Comparison of ENCODE assay signal across 9 mouse cellular contexts in the genomic region with DNA sequence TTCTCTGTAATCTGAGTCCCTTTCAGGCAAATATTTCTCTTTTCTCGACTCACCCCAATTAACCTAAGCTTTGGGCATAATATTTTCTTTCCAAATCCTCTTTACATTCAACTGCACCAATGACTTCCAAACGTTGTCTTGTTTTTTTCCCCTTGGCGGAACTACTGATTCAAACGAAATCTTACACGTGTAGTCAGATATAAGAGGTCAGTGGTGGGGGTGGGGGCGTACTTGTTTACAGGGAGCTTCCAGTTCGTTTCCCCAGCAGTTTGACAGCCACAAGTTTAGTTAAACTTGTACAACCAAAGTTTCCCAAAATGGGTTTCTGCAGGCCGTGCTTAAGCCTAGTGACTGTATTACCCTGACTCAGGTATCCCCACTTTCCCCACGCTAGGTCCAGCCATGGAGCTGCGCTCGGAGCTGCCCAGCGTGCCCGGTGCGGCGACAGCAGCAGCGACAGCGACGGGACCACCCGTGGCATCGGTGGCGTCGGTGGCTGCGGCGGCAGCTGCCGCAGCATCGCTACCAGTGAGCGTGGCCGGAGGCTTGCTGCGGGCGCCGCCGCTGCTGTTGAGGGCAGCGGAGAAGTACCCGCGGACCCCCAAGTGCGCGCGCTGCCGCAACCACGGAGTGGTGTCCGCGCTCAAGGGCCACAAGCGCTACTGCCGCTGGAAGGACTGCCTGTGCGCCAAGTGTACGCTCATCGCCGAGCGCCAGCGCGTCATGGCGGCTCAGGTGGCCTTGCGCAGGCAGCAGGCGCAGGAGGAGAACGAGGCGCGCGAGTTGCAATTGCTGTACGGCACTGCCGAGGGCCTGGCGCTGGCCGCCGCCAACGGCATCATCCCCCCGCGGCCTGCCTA. TPM values are rescaled to one million over a fixed set of nuclear protein-coding genes. Genes with fewer than 3 reads are reported as not detected.
DNase-seq lines count a peak whose midpoint lies in the region; ATAC-seq and TF ChIP-seq lines count a peak whose summit lies in the region.
"Had no signal": no experiment of that assay in that cellular context is flagged by ENCODE, and none has a peak within 500 bp of the region (broad histone marks: within the 10 kb centered on the region; RNA-seq: fewer than 3 reads in every experiment).

No protein-coding gene starts in this region.

- peak overlapping the region; percentile 81 for H3K4me3 ChIP-seq in megakaryocyte, embryonic 14.5 days (replicated peaks)
- H3K4me3 ChIP-seq in limb, embryonic 13.5 days, result peak overlapping the region; percentile 34
- H3K4me3 ChIP-seq in stomach, postnatal 0 days (ENCODE audit: low read depth, low read length), result peak overlapping the region; percentile 13

- peak; percentile 34 for DNase-seq in adrenal gland, adult 2 months
- no peak for DNase-seq in adrenal gland, postnatal 4 days (ENCODE audit: low spot score in 2 of 2)
- peak; percentile 26 for DNase-seq in stomach, postnatal 0 days (ENCODE audit: low spot score)
- DNase-seq in T-cell, adult 2 months (ENCODE audit: low spot score), result no peak
- no peak for DNase-seq in thymus, postnatal 14 days

- no peaks in the 10 kb centered on the region for H3K36me3 ChIP-seq in megakaryocyte, embryonic 14.5 days (replicated peaks; ENCODE audit: low read length)
- H3K36me3 ChIP-seq in limb, embryonic 13.5 days, result no peaks in the 10 kb centered on the region
- no peaks in the 10 kb centered on the region for H3K36me3 ChIP-seq in stomach, postnatal 0 days (ENCODE audit: control insufficient read depth, insufficient read depth, low read length)

- no peak for TF ChIP-seq EP300 in stomach, postnatal 0 days (optimal IDR thresholded peaks at IDR 0.05)

- peaks cover 99% of the 10 kb centered on the region for H3K27me3 ChIP-seq in megakaryocyte, embryonic 14.5 days (replicated peaks)
- peaks cover 99% of the 10 kb centered on the region for H3K27me3 ChIP-seq in limb, embryonic 13.5 days
- H3K27me3 ChIP-seq in stomach, postnatal 0 days (ENCODE audit: control insufficient read depth, insufficient read depth, low read length), result peaks cover 56% of the 10 kb centered on the region

- TF ChIP-seq CTCF in stomach, postnatal 0 days (IDR thresholded peaks at IDR 0.05; ENCODE audit: low read depth), result no peak

- ATAC-seq in megakaryocyte, adult 5-6 weeks (ENCODE audit: poor library complexity, severe bottlenecking), result no peak
- ATAC-seq in limb, embryonic 13.5 days (ENCODE audit: low FRiP score, low read depth), result no peak
- no peak for ATAC-seq in stomach, postnatal 0 days (ENCODE audit: low FRiP score, low TSS enrichment)

- H3K27ac ChIP-seq in limb, embryonic 13.5 days, result no peak overlapping the region
- no peak overlapping the region for H3K27ac ChIP-seq in stomach, postnatal 0 days (replicated peaks)

- H3K4me2 ChIP-seq in limb, embryonic 13.5 days (replicated peaks), result peak overlapping the region; percentile 59
- H3K4me2 ChIP-seq in stomach, postnatal 0 days (replicated peaks; ENCODE audit: low read depth), result 0 out of 2 replicates have a peak overlapping the region, but pooled peaks have one; percentile 8

- 1% methylated on average over 66 of the region's 66 CpGs for WGBS in limb, embryonic 13.5 days
- WGBS in stomach, postnatal 0 days, result 3% methylated on average over 63 of the region's 66 CpGs

- peaks cover 32% of the 10 kb centered on the region for H3K9me3 ChIP-seq in megakaryocyte, embryonic 14.5 days
- H3K9me3 ChIP-seq in limb, embryonic 13.5 days, result 0 out of 2 replicates have a peak, but pooled peaks cover 3% of the 10 kb centered on the region
- no peaks in the 10 kb centered on the region for H3K9me3 ChIP-seq in stomach, postnatal 0 days (ENCODE audit: control insufficient read depth, low read length)

- H3K4me1 ChIP-seq in megakaryocyte, embryonic 14.5 days, result peaks cover 76% of the 10 kb centered on the region
- peaks cover 54% of the 10 kb centered on the region for H3K4me1 ChIP-seq in limb, embryonic 13.5 days
- no peaks in the 10 kb centered on the region; the same call in 1 of the 2 replicates for H3K4me1 ChIP-seq in stomach, postnatal 0 days (replicated peaks; ENCODE audit: control insufficient read depth, insufficient read depth)

- H3K9ac ChIP-seq in limb, embryonic 13.5 days, result no peak overlapping the region
- H3K9ac ChIP-seq in stomach, postnatal 0 days (ENCODE audit: low read length), result no peak overlapping the region

RNA-seq across cellular contexts. Expression of gene Dmrta2, which starts 1.8 kb away (rescaled TPM):
- total RNA-seq in adrenal gland, adult 2 months (2021), result not detected
- 1.0 and 1.2 TPM in 2 replicates for polyA plus RNA-seq in adrenal gland, adult 2 months (2012; rRNA removed)
- total RNA-seq in adrenal gland, postnatal 4 days (2021), result under 1 TPM; 0.37 to 0.62 TPM
- 0.67 and 4.9 TPM in 2 replicates for polyA plus RNA-seq in megakaryocyte, embryonic 14.5 days (2012; ENCODE audit: insufficient read depth, low replicate concordance)
- total RNA-seq in megakaryocyte, adult 5-6 weeks (2015), result 0.14 TPM in 1 of 2 replicates, not detected in the other
- total RNA-seq in megakaryocyte, adult 5-6 weeks (2017), result not detected in 2 replicates
- polyA plus RNA-seq in limb, embryonic 13.5 days (2015; fragmentation: Nextera tagmentation; extraction: Ambion mirVana), result 0.08 TPM in 2 replicates
- 0.05 TPM in 1 of 2 replicates, not detected in the other for polyA plus RNA-seq in stomach, postnatal 0 days (2015; fragmentation: Nextera tagmentation; extraction: Ambion mirVana)
- total RNA-seq: neutrophil, adult 5-6 weeks had no signal

Comparison
In these comparisons a context has a peak if more than half of its experiments do, and no peak if none do; other contexts are left out.
1. DNase-seq: peak in adrenal gland, adult 2 months (single experiment) and stomach, postnatal 0 days (single experiment); none in adrenal gland, postnatal 4 days (0 of 2), T-cell, adult 2 months (single experiment) and thymus, postnatal 14 days (single experiment).
2. H3K4me3 ChIP-seq: peak in every context shown above with its lines; median percentile 81 in megakaryocyte, embryonic 14.5 days; 34 in limb, embryonic 13.5 days; 13 in stomach, postnatal 0 days.